Mouse (Mus musculus) lung, adult 2 months (tissue): ENCODE measurements around the gene Abcb4.

Source experiments
- CTCF ChIP-seq: fragments of 200-500 bp; IDR thresholded peaks from 2 replicates; pipeline ENCODE4 v1.5.1; 2011; ENCODE audit warnings: mild to moderate bottlenecking, low read length, control low read depth; ENCODE audit not compliant: insufficient read depth
- POLR2A ChIP-seq: fragments of 200-500 bp; IDR thresholded peaks from 2 replicates; pipeline ENCODE4 v1.6.1; 2011; ENCODE audit warnings: low read depth, mild to moderate bottlenecking, control low read depth, low read length, borderline replicate concordance; ENCODE audit errors: extremely low read depth

- TF ChIP-seq CTCF (no peak), POLR2A (no peak)
Observed at GRCm38 (mm10) chr5:8877800-8878199, 15.7 kb upstream of the Abcb4 start.
